ENCODE assay signal across 12 mouse cellular contexts in genomic region chr4:129191691-129192090, GRCm38 (mm10). TPM values are rescaled to one million over a fixed set of nuclear protein-coding genes. Genes with fewer than 3 reads are reported as not detected.
A peak's percentile ranks its signal among the peaks of the same experiment; 100 is the strongest.
DNase-seq lines count a peak whose midpoint lies in the region; ATAC-seq and TF ChIP-seq lines count a peak whose summit lies in the region.
"Had no signal": no experiment of that assay in that cellular context is flagged by ENCODE, and none has a peak within 500 bp of the region (broad histone marks: within the 10 kb centered on the region; RNA-seq: fewer than 3 reads in every experiment).

No protein-coding gene starts in this region.

- no peak overlapping the region for H3K4me3 ChIP-seq in forebrain, embryonic 15.5 days
- H3K4me3 ChIP-seq in forebrain, embryonic 11.5 days (ENCODE audit: low read depth, low read length), result no peak overlapping the region
- peak overlapping the region; percentile 57 for H3K4me3 ChIP-seq in megakaryocyte, embryonic 14.5 days (replicated peaks)
- peak overlapping the region; percentile 87 for H3K4me3 ChIP-seq in embryonic fibroblast, embryonic 13.5 days (ENCODE audit: insufficient read depth, low read length)
- peak overlapping the region; percentile 96; the same call in 1 of the 2 replicates for H3K4me3 ChIP-seq in liver, postnatal 0 days (ENCODE audit: low read depth, low read length)

- H3K27me3 ChIP-seq in forebrain, embryonic 15.5 days, result no peaks in the 10 kb centered on the region
- no peaks in the 10 kb centered on the region for H3K27me3 ChIP-seq in forebrain, embryonic 11.5 days (ENCODE audit: control insufficient read depth, insufficient read depth, low read length)
- no peaks in the 10 kb centered on the region for H3K27me3 ChIP-seq in megakaryocyte, embryonic 14.5 days (replicated peaks)
- no peaks in the 10 kb centered on the region for H3K27me3 ChIP-seq in liver, postnatal 0 days (ENCODE audit: insufficient read depth, low read length)

- TF ChIP-seq EP300 in liver, postnatal 0 days (IDR thresholded peaks at IDR 0.05; ENCODE audit: low read depth), result 0 out of 2 replicates have a peak, but pooled peaks have one; percentile 9

- H3K9me3 ChIP-seq in forebrain, embryonic 15.5 days, result no peaks in the 10 kb centered on the region
- H3K9me3 ChIP-seq in forebrain, embryonic 11.5 days (ENCODE audit: control insufficient read depth, low read length), result no peaks in the 10 kb centered on the region
- no peaks in the 10 kb centered on the region for H3K9me3 ChIP-seq in megakaryocyte, embryonic 14.5 days
- H3K9me3 ChIP-seq in liver, postnatal 0 days (ENCODE audit: low read length), result no peaks in the 10 kb centered on the region

- peaks cover 14% of the 10 kb centered on the region; the same call in 1 of the 2 replicates for H3K36me3 ChIP-seq in forebrain, embryonic 15.5 days
- no peaks in the 10 kb centered on the region; the same call in 1 of the 2 replicates for H3K36me3 ChIP-seq in forebrain, embryonic 11.5 days (ENCODE audit: control insufficient read depth, insufficient read depth, low read length)
- peaks cover 42% of the 10 kb centered on the region for H3K36me3 ChIP-seq in megakaryocyte, embryonic 14.5 days (replicated peaks; ENCODE audit: low read length)
- peaks cover 22% of the 10 kb centered on the region for H3K36me3 ChIP-seq in liver, postnatal 0 days (replicated peaks; ENCODE audit: insufficient read depth, low read length)

- H3K9ac ChIP-seq in forebrain, embryonic 15.5 days (replicated peaks), result peak overlapping the region; percentile 76; the same call in 1 of the 2 replicates
- no peak overlapping the region for H3K9ac ChIP-seq in forebrain, embryonic 11.5 days (ENCODE audit: low read length)
- H3K9ac ChIP-seq in liver, postnatal 0 days (replicated peaks), result no peak overlapping the region

- H3K4me1 ChIP-seq in forebrain, embryonic 15.5 days, result peaks cover 27% of the 10 kb centered on the region
- H3K4me1 ChIP-seq in forebrain, embryonic 11.5 days (replicated peaks; ENCODE audit: control insufficient read depth, insufficient read depth, low read length), result peaks cover 5% of the 10 kb centered on the region
- peaks cover 73% of the 10 kb centered on the region for H3K4me1 ChIP-seq in megakaryocyte, embryonic 14.5 days
- H3K4me1 ChIP-seq in embryonic fibroblast, embryonic 13.5 days (ENCODE audit: control insufficient read depth, insufficient read depth, low read length), result peaks cover 3% of the 10 kb centered on the region; the same call in 1 of the 2 replicates
- H3K4me1 ChIP-seq in liver, postnatal 0 days (ENCODE audit: insufficient read depth), result peaks cover 39% of the 10 kb centered on the region

- H3K4me2 ChIP-seq in forebrain, embryonic 15.5 days (replicated peaks), result no peak overlapping the region
- H3K4me2 ChIP-seq in forebrain, embryonic 11.5 days (ENCODE audit: low read depth, low read length, severe bottlenecking), result no peak overlapping the region
- H3K4me2 ChIP-seq in liver, postnatal 0 days (ENCODE audit: low read depth, low read length), result peak overlapping the region; percentile 93

- no peak for TF ChIP-seq CTCF in embryonic fibroblast, embryonic 13.5 days (IDR thresholded peaks at IDR 0.05; ENCODE audit: borderline replicate concordance, insufficient read depth, low read length)
- TF ChIP-seq CTCF in liver, postnatal 0 days (IDR thresholded peaks at IDR 0.05; ENCODE audit: low read depth), result no peak

- WGBS in forebrain, embryonic 15.5 days, result 78% methylated on average over 5 of the region's 5 CpGs
- WGBS in forebrain, embryonic 11.5 days, result 75% methylated on average over 5 of the region's 5 CpGs
- 68% methylated on average over 5 of the region's 5 CpGs for WGBS in liver, postnatal 0 days (ENCODE audit: insufficient replicate concordance)

- no peak for DNase-seq in forebrain, embryonic 11.5 days (ENCODE audit: low spot score)
- no peak for DNase-seq in liver, postnatal 0 days
- DNase-seq in left cerebral cortex, postnatal 4 days, result no peak
- DNase-seq: B cell, adult 2 months; cerebellum, postnatal 14 days had no signal

- TF ChIP-seq POLR2A in embryonic fibroblast, embryonic 13.5 days (IDR thresholded peaks at IDR 0.05; ENCODE audit: low read depth, low read length), result no peak

- intact Hi-C loops in left cerebral cortex, postnatal 4 days (cut with DNase I), result no loop called here

- no peak for ATAC-seq in forebrain, embryonic 15.5 days (replicated peaks)
- ATAC-seq in forebrain, embryonic 11.5 days (replicated peaks; ENCODE audit: low FRiP score), result no peak
- ATAC-seq in megakaryocyte, adult 5-6 weeks (ENCODE audit: poor library complexity, severe bottlenecking), result no peak
- ATAC-seq in liver, postnatal 0 days, result no peak
- ATAC-seq in frontal cortex, adult (ENCODE audit: low TSS enrichment), result no peak

- no peak overlapping the region for H3K27ac ChIP-seq in forebrain, embryonic 15.5 days (replicated peaks)
- H3K27ac ChIP-seq in forebrain, embryonic 11.5 days (ENCODE audit: low read depth, low read length), result no peak overlapping the region
- no peak overlapping the region for H3K27ac ChIP-seq in embryonic fibroblast, embryonic 13.5 days (ENCODE audit: insufficient read depth, low read length)
- 0 out of 2 replicates have a peak overlapping the region, but pooled peaks have one; percentile 45 for H3K27ac ChIP-seq in liver, postnatal 0 days (ENCODE audit: low read depth)
- H3K27ac ChIP-seq: hindbrain, embryonic 14.5 days had no signal

RNA-seq across cellular contexts. Expression of gene Yars, which starts 2.1 kb away (rescaled TPM):
- polyA plus RNA-seq in forebrain, embryonic 15.5 days (2015; fragmentation: Nextera tagmentation; extraction: Ambion mirVana), result 106 and 115 TPM in 2 replicates
- polyA plus RNA-seq in forebrain, embryonic 11.5 days (2014; fragmentation: Nextera tagmentation; extraction: Ambion mirVana), result 113 and 118 TPM in 2 replicates
- 2.2 and 17.4 TPM in 2 replicates for polyA plus RNA-seq in megakaryocyte, embryonic 14.5 days (2012; ENCODE audit: insufficient read depth, low replicate concordance)
- 9.4 and 12.5 TPM in 2 replicates for total RNA-seq in megakaryocyte, adult 5-6 weeks (2015)
- total RNA-seq in megakaryocyte, adult 5-6 weeks (2017), result 20.0 and 26.1 TPM in 2 replicates
- 104 and 112 TPM in 2 replicates for polyA plus RNA-seq in embryonic fibroblast, embryonic 13.5 days (2011; ENCODE audit: insufficient read length, low read depth, missing spikeins)
- 23.0 and 25.7 TPM in 2 replicates for polyA plus RNA-seq in liver, postnatal 0 days (2015; fragmentation: Nextera tagmentation; extraction: Ambion mirVana)
- total RNA-seq in left cerebral cortex, postnatal 4 days (2021), result 100 to 1,000 TPM; 113 to 121 TPM

RNA-seq across cellular contexts. Expression of gene S100pbp, which starts 2.2 kb away (rescaled TPM):
- polyA plus RNA-seq in forebrain, embryonic 15.5 days (2015; fragmentation: Nextera tagmentation; extraction: Ambion mirVana), result 15.3 and 17.2 TPM in 2 replicates
- 25.4 and 30.7 TPM in 2 replicates for polyA plus RNA-seq in forebrain, embryonic 11.5 days (2014; fragmentation: Nextera tagmentation; extraction: Ambion mirVana)
- polyA plus RNA-seq in megakaryocyte, embryonic 14.5 days (2012; ENCODE audit: insufficient read depth, low replicate concordance), result 0.90 and 2.0 TPM in 2 replicates
- total RNA-seq in megakaryocyte, adult 5-6 weeks (2015), result 28.3 and 37.5 TPM in 2 replicates
- 14.1 and 22.2 TPM in 2 replicates for total RNA-seq in megakaryocyte, adult 5-6 weeks (2017)
- polyA plus RNA-seq in embryonic fibroblast, embryonic 13.5 days (2011; ENCODE audit: insufficient read length, low read depth, missing spikeins), result 59.9 and 65.4 TPM in 2 replicates
- 3.5 and 3.6 TPM in 2 replicates for polyA plus RNA-seq in liver, postnatal 0 days (2015; fragmentation: Nextera tagmentation; extraction: Ambion mirVana)
- 10 to 100 TPM; 40.5 to 42.1 TPM for total RNA-seq in left cerebral cortex, postnatal 4 days (2021)

RNA-seq across cellular contexts. Expression of gene Fndc5, which starts 54.9 kb away (rescaled TPM):
- 2.6 and 2.8 TPM in 2 replicates for polyA plus RNA-seq in forebrain, embryonic 15.5 days (2015; fragmentation: Nextera tagmentation; extraction: Ambion mirVana)
- 0.63 and 1.4 TPM in 2 replicates for polyA plus RNA-seq in forebrain, embryonic 11.5 days (2014; fragmentation: Nextera tagmentation; extraction: Ambion mirVana)
- polyA plus RNA-seq in megakaryocyte, embryonic 14.5 days (2012; ENCODE audit: insufficient read depth, low replicate concordance), result 0.80 TPM in 1 of 2 replicates, not detected in the other
- total RNA-seq in megakaryocyte, adult 5-6 weeks (2015), result 0.07 TPM in 2 replicates
- total RNA-seq in megakaryocyte, adult 5-6 weeks (2017), result not detected in 2 replicates
- 0.53 and 1.1 TPM in 2 replicates for polyA plus RNA-seq in embryonic fibroblast, embryonic 13.5 days (2011; ENCODE audit: insufficient read length, low read depth, missing spikeins)
- polyA plus RNA-seq in liver, postnatal 0 days (2015; fragmentation: Nextera tagmentation; extraction: Ambion mirVana), result 0.32 and 0.52 TPM in 2 replicates
- 10 to 100 TPM; 16.4 to 18.0 TPM for total RNA-seq in left cerebral cortex, postnatal 4 days (2021)
- total RNA-seq: granulocyte monocyte progenitor cell, adult 5-6 weeks had no signal

Comparison
In these comparisons a context has a peak if more than half of its experiments do, and no peak if none do; other contexts are left out.
1. H3K4me3 ChIP-seq: peak in megakaryocyte, embryonic 14.5 days (single experiment), embryonic fibroblast, embryonic 13.5 days (single experiment) and liver, postnatal 0 days (single experiment); none in forebrain, embryonic 15.5 days (single experiment) and forebrain, embryonic 11.5 days (single experiment).